Mouse (Mus musculus): ENCODE data around the gene Aim2.

GRCm38 (mm10) chr1:173332418-173332817 is 18.3 kb upstream of the Aim2 start:
- TF ChIP-seq POLR2A (IDR thresholded peaks at IDR 0.05; ENCODE audit: low read depth, low read length) (no peak), CTCF (IDR thresholded peaks at IDR 0.05; ENCODE audit: extremely low read depth, insufficient read depth, insufficient read length, insufficient replicate concordance) (no peak)

Measured in spleen, adult 2 months (tissue).